Mouse (Mus musculus) kidney, embryonic 15.5 days (tissue): ENCODE results near the gene Gm10277. TPM values are rescaled to one million over a fixed set of nuclear protein-coding genes. Genes with fewer than 3 reads are reported as not detected.

Source experiments
- ATAC-seq: fragments of 200-750 bp; cut with Nextera tagmentation; replicated peaks from 2 replicates; pipeline ENCODE4 v1.8.0; 2017; ENCODE audit warnings: moderate TSS enrichment; ENCODE audit not compliant: low FRiP score
- H3K27ac ChIP-seq: fragments of 300-500 bp; sonication (generic); 2 replicates; pipeline ENCODE4 v1.5.1; 2015; ENCODE audit warnings: mild to moderate bottlenecking, inconsistent platforms
- H3K27me3 ChIP-seq: fragments of 300-500 bp; sonication (generic); 2 replicates; pipeline ENCODE4 v1.6.1; 2015; ENCODE audit warnings: inconsistent platforms
- H3K36me3 ChIP-seq: fragments of 300-500 bp; sonication (generic); 2 replicates; pipeline ENCODE4 v1.6.1; 2015; ENCODE audit warnings: inconsistent platforms
- H3K4me1 ChIP-seq: fragments of 300-500 bp; sonication (generic); 2 replicates; pipeline ENCODE4 v1.6.1; 2015; ENCODE audit warnings: inconsistent platforms
- H3K4me2 ChIP-seq: fragments of 300-500 bp; sonication (generic); 2 replicates; pipeline ENCODE4 v1.6.1; 2015; ENCODE audit warnings: moderate library complexity, mild to moderate bottlenecking, inconsistent platforms
- H3K4me3 ChIP-seq: fragments of 300-500 bp; sonication (generic); replicated peaks from 2 replicates; pipeline ENCODE4 v1.5.1; 2015; ENCODE audit warnings: mild to moderate bottlenecking, inconsistent platforms
- H3K9ac ChIP-seq: fragments of 300-500 bp; sonication (generic); 2 replicates; pipeline ENCODE4 v1.6.1; 2015; ENCODE audit warnings: mild to moderate bottlenecking, inconsistent platforms
- H3K9me3 ChIP-seq: fragments of 300-500 bp; sonication (generic); replicated peaks from 2 replicates; pipeline ENCODE4 v1.6.1; 2016; ENCODE audit warnings: inconsistent platforms
- WGBS: fragments of 180-500 bp; shearing (Covaris S2); methylation state at CpG from one replicate; pipeline ENCODE4 v1.1.7; 2015; ENCODE audit warnings: mixed read lengths; 5-methylcytosine and 5-hydroxymethylcytosine counted together
- polyA plus RNA-seq: library from polyadenylated mRNA; unstranded; fragments of >200 nt; fragmentation: Nextera tagmentation; extraction: Ambion mirVana; gene quantifications from 2 replicates; pipeline ENCODE4 v1.2.1, GENCODE M21; 2015

Gm10277 gene
- polyA plus RNA-seq, 1 experiment from 2014 or later: 2.3 TPM

DNA sequence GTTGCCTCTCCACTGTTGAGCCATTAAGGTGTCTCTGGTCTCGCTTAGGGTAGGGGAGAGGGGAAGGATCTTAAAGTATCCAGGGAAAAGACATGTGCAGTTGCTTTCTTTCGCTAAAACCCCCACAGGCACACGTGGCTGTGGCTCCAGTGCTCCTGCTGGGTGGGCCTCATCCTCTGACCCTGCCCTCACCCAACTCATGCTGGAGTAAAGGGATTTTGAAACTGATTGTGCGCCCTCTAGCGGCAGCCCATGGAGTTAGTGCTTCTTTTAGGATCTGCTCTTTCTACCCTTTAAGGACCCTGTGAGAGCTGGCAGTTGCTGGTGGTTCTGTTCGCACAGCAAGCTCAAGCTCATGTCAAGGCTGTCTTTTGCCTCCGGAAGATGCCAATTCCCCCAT, 35.2 kb upstream of the Gm10277 start:
- 22% methylated on average over 7 of the region's 7 CpGs for WGBS
- Histone ChIP-seq H3K27ac (no peak overlapping the region), H3K9ac (no peak overlapping the region), H3K27me3 (0 out of 2 replicates have a peak, but pooled peaks cover 6% of the 10 kb centered on the region), H3K4me1 (peaks cover 4% of the 10 kb centered on the region), H3K9me3 (no peaks in the 10 kb centered on the region), H3K4me2 (no peak overlapping the region), H3K4me3 (no peak overlapping the region), H3K36me3 (peaks cover 67% of the 10 kb centered on the region)
- ATAC-seq: no peak

DNA sequence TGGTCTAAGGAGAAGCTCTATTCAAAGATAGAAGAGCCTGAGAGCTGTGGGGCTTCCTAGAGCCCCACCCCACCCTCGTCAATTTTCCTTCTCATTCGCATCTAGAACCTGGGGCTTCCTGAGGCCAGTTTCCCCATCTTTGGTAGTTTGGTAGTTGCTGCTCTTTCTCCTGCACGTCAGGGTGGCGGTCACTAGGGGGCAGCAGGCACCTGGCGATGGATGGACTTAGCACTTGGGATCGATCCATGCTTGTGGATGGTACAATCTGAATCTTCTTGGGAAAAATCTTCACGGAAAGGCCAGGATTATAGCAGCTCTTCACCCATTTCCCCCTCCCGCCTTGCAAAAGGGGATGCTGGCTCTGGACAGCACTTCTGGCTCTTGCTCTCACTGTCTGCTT, 34.1 kb upstream of the Gm10277 start:
- Histone ChIP-seq H3K9me3 (no peaks in the 10 kb centered on the region), H3K27ac (no peak overlapping the region), H3K36me3 (peaks cover 66% of the 10 kb centered on the region), H3K9ac (no peak overlapping the region), H3K4me2 (no peak overlapping the region), H3K4me1 (peaks cover 4% of the 10 kb centered on the region; the same call in 1 of the 2 replicates), H3K4me3 (no peak overlapping the region), H3K27me3 (0 out of 2 replicates have a peak, but pooled peaks cover 4% of the 10 kb centered on the region)
- WGBS: 29% methylated on average over 8 of the region's 8 CpGs
- no peak for ATAC-seq

DNA sequence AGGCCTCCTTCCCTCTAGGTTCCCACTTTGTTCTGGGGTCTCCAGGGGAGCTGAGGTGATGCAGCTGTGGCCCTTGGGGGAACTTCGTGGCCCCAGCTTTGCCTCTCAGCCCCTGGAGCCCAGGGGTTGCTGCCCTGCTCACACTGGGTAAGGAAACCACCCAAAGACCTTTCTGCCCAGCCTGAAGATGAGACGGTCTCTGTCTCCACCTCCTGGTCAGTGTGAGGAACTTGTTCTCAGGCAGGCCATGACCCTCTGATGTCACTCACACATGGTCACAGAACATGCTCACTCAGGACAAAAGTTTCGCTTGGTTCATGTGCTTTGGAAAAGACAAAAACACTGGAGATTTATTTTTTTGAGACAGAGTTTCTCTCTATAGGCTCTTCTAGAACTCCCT, 28.5 kb upstream of the Gm10277 start:
- no peak; the same call in 1 of the 2 replicates for ATAC-seq
- Histone ChIP-seq H3K9me3 (no peaks in the 10 kb centered on the region), H3K27ac (no peak overlapping the region), H3K4me2 (no peak overlapping the region), H3K27me3 (no peaks in the 10 kb centered on the region), H3K9ac (no peak overlapping the region), H3K4me3 (no peak overlapping the region), H3K36me3 (peaks cover 46% of the 10 kb centered on the region), H3K4me1 (no peaks in the 10 kb centered on the region)
- 26% methylated on average over 3 of the region's 3 CpGs for WGBS

DNA sequence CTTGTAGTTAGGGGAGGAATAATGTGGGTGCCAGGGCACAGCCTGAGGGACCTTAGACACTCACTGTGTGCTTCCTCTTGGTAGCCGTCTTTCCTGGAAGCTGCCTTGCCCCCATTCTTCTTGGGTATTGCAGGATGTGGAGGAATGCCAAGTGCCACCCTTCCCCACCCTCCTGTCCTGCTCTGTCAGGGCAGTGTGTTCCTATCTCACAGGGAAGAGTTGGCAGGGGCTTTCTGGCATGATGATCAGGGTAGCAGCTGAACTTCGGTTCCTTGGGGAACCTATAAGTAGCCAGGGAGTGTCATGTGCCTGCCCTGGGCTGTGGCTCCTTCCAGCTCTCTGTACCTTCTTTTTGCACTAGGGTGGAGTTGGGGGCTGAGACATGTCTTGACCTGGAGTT, 26.4 kb upstream of the Gm10277 start:
- WGBS: 78% methylated on average over 2 of the region's 2 CpGs
- H3K9me3 ChIP-seq: no peaks in the 10 kb centered on the region

DNA sequence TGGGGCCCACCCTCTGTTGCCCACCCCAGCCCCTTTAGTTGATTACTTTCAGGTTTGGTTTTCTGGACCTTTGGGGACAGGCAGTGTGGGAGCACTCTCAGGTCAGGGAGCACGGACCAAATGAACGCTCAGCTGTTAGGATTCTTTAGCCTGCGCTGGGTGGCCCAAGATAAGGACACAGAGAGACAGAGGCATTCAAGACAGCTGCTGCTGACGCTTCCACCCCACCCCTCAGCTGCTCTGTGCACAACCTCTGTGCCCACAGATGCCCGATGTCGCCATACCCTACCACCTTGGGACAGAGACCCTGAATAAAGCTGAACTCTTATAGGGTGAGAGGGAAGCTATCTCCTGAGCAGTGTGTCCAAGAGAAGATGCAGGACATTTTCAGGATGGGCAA, 22.5 kb upstream of the Gm10277 start:
- Histone ChIP-seq H3K9ac (no peak overlapping the region), H3K27ac (no peak overlapping the region), H3K36me3 (peaks cover 11% of the 10 kb centered on the region; the same call in 1 of the 2 replicates), H3K27me3 (no peaks in the 10 kb centered on the region), H3K4me3 (no peak overlapping the region), H3K9me3 (no peaks in the 10 kb centered on the region), H3K4me1 (peaks cover 6% of the 10 kb centered on the region; the same call in 1 of the 2 replicates), H3K4me2 (no peak overlapping the region)
- 92% methylated on average over 6 of the region's 6 CpGs for WGBS
- ATAC-seq: no peak

More for the DNA sequence above, 26.4 kb upstream of the Gm10277 start:
- Histone ChIP-seq H3K36me3 (peaks cover 27% of the 10 kb centered on the region), H3K4me2 (no peak overlapping the region), H3K4me1 (no peaks in the 10 kb centered on the region), H3K27ac (no peak overlapping the region), H3K4me3 (no peak overlapping the region), H3K9ac (no peak overlapping the region), H3K27me3 (no peaks in the 10 kb centered on the region)
- no peak for ATAC-seq

DNA sequence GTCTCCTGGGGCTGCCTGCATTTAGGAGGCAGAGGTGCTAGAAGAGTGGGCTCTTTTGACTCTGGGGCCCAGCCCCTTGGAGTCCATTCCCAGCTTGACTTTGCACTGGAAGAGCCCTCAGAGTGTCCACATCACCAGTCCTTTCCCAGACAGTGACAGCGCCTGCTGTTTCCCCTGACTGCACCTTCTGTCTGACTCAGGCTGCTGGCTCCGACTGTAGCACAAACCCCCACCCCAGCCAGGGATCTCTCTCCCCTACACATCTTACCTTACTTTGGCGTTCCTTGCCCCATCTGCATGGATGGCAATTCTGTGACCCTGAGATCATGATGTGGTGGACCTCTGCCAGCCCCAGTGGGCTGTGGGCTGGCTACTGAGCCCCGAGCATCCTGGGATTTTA, 21.7 kb upstream of the Gm10277 start:
- Histone ChIP-seq H3K27ac (no peak overlapping the region), H3K4me2 (no peak overlapping the region), H3K9me3 (no peaks in the 10 kb centered on the region), H3K27me3 (no peaks in the 10 kb centered on the region), H3K4me1 (peaks cover 6% of the 10 kb centered on the region; the same call in 1 of the 2 replicates), H3K36me3 (peaks cover 11% of the 10 kb centered on the region; the same call in 1 of the 2 replicates), H3K4me3 (no peak overlapping the region), H3K9ac (no peak overlapping the region)
- no peak for ATAC-seq
- WGBS: 77% methylated on average over 4 of the region's 4 CpGs

DNA sequence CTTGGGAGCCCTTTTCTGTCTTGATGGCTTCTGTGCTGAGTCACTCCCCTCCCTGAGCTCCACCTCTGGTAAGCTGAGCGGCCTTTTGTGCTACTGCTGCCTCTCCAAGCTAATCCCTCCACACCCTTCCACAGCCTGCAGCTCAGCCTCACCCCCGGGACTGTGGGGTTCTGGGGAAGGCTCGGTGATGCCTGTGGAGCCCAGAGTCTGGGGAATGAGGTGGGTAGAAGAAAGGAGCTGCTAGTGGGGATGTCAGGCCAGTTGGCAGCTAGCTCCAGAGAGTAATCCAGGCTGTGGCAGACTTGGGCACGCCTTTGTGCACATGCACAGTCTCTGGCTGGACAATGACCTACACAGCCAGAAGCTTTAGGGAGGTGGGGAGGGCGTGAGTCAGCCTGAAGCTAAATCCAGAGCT, 20.5 kb upstream of the Gm10277 start:
- peaks cover 6% of the 10 kb centered on the region; the same call in 1 of the 2 replicates for H3K4me1 ChIP-seq
- no peaks in the 10 kb centered on the region for H3K27me3 ChIP-seq
- no peaks in the 10 kb centered on the region for H3K9me3 ChIP-seq
- no peak overlapping the region for H3K4me3 ChIP-seq
- H3K4me2 ChIP-seq: no peak overlapping the region
- peaks cover 11% of the 10 kb centered on the region; the same call in 1 of the 2 replicates for H3K36me3 ChIP-seq
- H3K27ac ChIP-seq: no peak overlapping the region
- H3K9ac ChIP-seq: no peak overlapping the region
- ATAC-seq: no peak
- 54% methylated on average over 5 of the region's 5 CpGs for WGBS

DNA sequence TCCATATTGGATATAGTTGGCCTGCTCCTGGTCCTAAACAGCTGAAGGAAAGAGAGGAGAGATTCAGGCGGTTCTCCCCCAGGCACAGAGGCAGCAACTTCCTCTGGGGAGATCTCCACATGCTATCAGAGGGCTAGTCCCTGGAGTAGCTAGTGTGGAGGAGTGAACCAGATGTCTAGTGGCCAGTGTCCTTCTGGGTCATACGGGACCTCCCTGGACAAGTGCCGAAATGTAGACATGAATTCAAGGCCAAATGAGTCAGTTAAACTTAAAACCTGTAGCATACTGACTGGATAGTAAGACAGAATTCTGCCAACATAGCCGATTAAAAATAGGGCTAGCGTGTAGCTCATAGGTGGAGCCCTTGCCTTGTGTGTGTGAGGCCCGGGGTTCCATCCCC, 19.3 kb upstream of the Gm10277 start:
- no peak overlapping the region for H3K27ac ChIP-seq
- WGBS: 72% methylated on average over 6 of the region's 6 CpGs
- no peak overlapping the region for H3K4me2 ChIP-seq
- peaks cover 16% of the 10 kb centered on the region for H3K4me1 ChIP-seq
- H3K27me3 ChIP-seq: no peaks in the 10 kb centered on the region
- H3K36me3 ChIP-seq: 0 out of 2 replicates have a peak, but pooled peaks cover under 1% of the 10 kb centered on the region
- H3K4me3 ChIP-seq: no peak overlapping the region
- H3K9ac ChIP-seq: no peak overlapping the region
- ATAC-seq: no peak
- no peaks in the 10 kb centered on the region for H3K9me3 ChIP-seq

DNA sequence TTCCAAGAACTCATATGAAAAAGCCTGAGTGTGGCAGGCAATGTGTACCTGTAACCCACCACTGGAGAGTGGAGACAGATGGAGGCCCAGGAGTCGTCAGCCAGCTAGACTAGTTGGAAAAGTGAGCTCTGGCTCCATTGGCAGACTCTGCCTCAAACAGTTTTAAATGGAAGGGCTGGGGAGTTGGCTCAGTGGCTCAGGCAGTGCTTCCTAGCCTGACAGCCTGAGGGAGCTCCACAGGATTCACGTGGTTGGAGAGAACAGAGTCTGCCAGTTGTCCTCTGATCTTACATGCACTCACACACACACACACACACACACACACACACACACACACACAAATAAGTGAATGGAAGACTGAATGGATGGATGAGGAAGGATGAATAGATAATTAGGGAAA, 18.7 kb upstream of the Gm10277 start:
- Histone ChIP-seq H3K4me1 (peaks cover 22% of the 10 kb centered on the region), H3K27ac (no peak overlapping the region), H3K9me3 (no peaks in the 10 kb centered on the region), H3K4me2 (no peak overlapping the region), H3K27me3 (no peaks in the 10 kb centered on the region), H3K36me3 (no peaks in the 10 kb centered on the region), H3K4me3 (no peak overlapping the region), H3K9ac (no peak overlapping the region)
- no peak for ATAC-seq
- 27% methylated on average over 2 of the region's 2 CpGs for WGBS

DNA sequence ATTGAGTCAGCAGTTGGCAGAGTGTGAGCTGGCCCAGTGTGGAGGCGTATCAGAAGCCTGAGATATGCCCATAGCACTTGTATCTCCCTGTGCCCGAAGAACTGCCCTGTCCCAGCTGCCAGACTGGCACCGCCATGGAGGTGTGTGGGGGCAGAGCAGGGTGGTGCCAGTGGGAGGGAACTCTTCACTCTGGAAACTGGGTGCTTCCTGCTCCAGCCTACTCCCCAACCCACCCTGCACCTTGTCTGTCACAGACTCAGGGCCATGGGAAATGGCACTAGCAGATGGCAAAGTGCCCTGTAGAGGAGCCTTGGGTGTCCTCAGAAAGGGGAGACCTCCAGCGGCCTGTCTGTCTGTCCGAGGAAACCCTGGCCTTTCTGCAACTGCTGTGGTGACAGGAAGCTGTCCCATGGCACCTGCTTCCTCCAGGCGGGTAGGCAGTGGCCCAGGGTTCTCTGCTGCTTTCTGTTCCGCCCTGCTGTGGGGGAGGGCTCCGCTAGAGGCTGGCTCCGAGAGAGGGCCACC, 14.9 kb upstream of the Gm10277 start:
- ATAC-seq: no peak
- no peak overlapping the region for H3K4me3 ChIP-seq
- no peak overlapping the region for H3K9ac ChIP-seq
- H3K27me3 ChIP-seq: no peaks in the 10 kb centered on the region
- H3K4me2 ChIP-seq: no peak overlapping the region
- no peaks in the 10 kb centered on the region for H3K36me3 ChIP-seq
- peak overlapping the region; percentile 16; the same call in 1 of the 2 replicates for H3K27ac ChIP-seq
- no peaks in the 10 kb centered on the region for H3K9me3 ChIP-seq
- WGBS: 67% methylated on average over 9 of the region's 9 CpGs
- peaks cover 34% of the 10 kb centered on the region for H3K4me1 ChIP-seq

DNA sequence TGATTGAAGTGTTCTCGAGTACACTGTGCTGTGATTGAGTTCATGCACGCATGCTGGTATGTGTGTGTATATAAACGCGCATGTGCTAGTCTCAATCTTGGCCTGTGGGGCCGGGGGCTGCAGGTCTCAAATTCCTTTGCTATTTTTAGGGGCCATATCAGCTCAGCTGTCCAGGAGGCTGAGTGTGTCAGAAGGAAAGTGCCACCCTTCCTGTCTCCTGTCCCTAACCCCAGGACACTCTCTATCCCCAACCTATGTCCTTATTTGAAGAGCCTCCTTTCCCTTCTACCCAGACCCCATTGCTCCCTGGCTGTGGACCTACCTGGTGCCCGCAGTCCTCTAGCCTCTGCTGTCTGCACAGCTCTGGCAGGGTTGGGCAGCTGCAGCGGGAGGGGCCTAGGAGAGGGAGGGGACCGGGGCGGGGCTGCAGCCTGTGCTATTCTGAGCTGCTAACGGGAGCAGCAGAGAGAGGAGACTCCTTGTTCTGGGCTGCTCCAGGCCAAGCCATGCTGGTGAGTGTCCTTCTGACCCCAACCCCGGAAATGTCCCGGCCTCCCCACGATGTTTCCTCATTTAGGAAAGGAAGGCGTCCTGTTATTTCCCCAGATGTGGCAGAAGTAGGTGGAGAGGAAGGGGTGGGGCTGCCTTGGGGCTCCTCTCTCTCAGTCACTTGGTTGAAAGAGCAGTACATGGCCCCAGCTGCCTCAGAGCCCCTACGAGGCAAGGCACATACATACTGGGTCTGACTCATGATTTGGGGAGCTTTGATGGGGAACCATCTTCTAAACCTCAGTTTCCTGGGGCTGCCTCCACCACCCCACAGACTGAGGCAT, 13.5 kb upstream of the Gm10277 start:
- no peaks in the 10 kb centered on the region for H3K36me3 ChIP-seq
- H3K9me3 ChIP-seq: no peaks in the 10 kb centered on the region
- no peak overlapping the region for H3K9ac ChIP-seq
- no peaks in the 10 kb centered on the region for H3K27me3 ChIP-seq
- peak; percentile 87 for ATAC-seq
- peak overlapping the region; percentile 63 for H3K27ac ChIP-seq
- H3K4me1 ChIP-seq: peaks cover 31% of the 10 kb centered on the region
- 18% methylated on average over 15 of the region's 15 CpGs for WGBS
- H3K4me3 ChIP-seq: no peak overlapping the region; the same call in 1 of the 2 replicates
- peak overlapping the region; percentile 34 for H3K4me2 ChIP-seq

DNA sequence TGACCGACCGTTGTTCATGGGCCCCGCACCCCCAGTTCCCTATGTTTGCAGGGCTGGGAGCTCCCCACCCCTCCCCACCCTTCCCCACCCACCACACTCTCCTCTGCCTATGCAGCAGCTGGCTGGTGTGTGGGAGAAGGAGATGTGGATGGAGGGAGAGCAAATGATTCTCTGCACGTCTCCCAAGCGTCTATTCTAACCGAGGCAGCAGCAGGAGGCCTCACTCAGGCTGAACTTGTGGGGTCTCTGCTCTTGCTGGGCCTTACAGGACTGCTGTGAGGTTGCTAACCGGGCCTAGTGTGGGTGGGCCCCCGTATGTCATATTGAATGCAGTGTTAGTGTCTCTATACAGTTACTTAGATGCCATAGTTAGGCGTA, 12.9 kb upstream of the Gm10277 start:
- peak overlapping the region; percentile 63 for H3K27ac ChIP-seq
- ATAC-seq: no peak
- H3K4me3 ChIP-seq: no peak overlapping the region
- peaks cover 31% of the 10 kb centered on the region for H3K4me1 ChIP-seq
- no peak overlapping the region for H3K9ac ChIP-seq
- H3K27me3 ChIP-seq: no peaks in the 10 kb centered on the region
- 57% methylated on average over 9 of the region's 9 CpGs for WGBS
- no peaks in the 10 kb centered on the region for H3K36me3 ChIP-seq
- peak overlapping the region; percentile 34 for H3K4me2 ChIP-seq
- no peaks in the 10 kb centered on the region for H3K9me3 ChIP-seq
